Mouse (Mus musculus) forebrain, embryonic 16.5 days (tissue): ENCODE results near the gene Tunar. TPM values are rescaled to one million over a fixed set of nuclear protein-coding genes. Genes with fewer than 3 reads are reported as not detected.

Experiments used
- ATAC-seq: fragments of 200-750 bp; cut with Nextera tagmentation; 2 replicates; pipeline ENCODE4 v1.8.0; 2017; ENCODE audit warnings: mild to moderate bottlenecking, moderate library complexity
- H3K27ac ChIP-seq: fragments of 300-500 bp; sonication (generic); 2 replicates; pipeline ENCODE4 v1.5.1; 2014; ENCODE audit warnings: low read length, control low read depth
- H3K27me3 ChIP-seq: fragments of 300-500 bp; sonication (generic); replicated peaks from 2 replicates; pipeline ENCODE4 v1.6.1; 2014; ENCODE audit warnings: low read length; ENCODE audit not compliant: control insufficient read depth, insufficient read depth
- H3K36me3 ChIP-seq: fragments of 300-500 bp; sonication (generic); 2 replicates; pipeline ENCODE4 v1.6.1; 2014; ENCODE audit not compliant: control insufficient read depth, insufficient read depth
- H3K4me1 ChIP-seq: fragments of 300-500 bp; sonication (generic); replicated peaks from 2 replicates; pipeline ENCODE4 v1.6.1; 2014; ENCODE audit warnings: low read length; ENCODE audit not compliant: control insufficient read depth, insufficient read depth
- H3K4me2 ChIP-seq: fragments of 300-500 bp; sonication (generic); 2 replicates; pipeline ENCODE4 v1.6.1; 2014; ENCODE audit warnings: mild to moderate bottlenecking, low read length, control low read depth
- H3K4me3 ChIP-seq: fragments of 300-500 bp; sonication (generic); replicated peaks from 2 replicates; pipeline ENCODE4 v1.5.1; 2014; ENCODE audit warnings: mild to moderate bottlenecking, low read length, control low read depth
- H3K9ac ChIP-seq: fragments of 300-500 bp; sonication (generic); replicated peaks from 2 replicates; pipeline ENCODE4 v1.6.1; 2014; ENCODE audit warnings: low read depth, low read length, control low read depth
- H3K9me3 ChIP-seq: fragments of 300-500 bp; sonication (generic); 2 replicates; pipeline ENCODE4 v1.6.1; 2016; ENCODE audit warnings: low read length; ENCODE audit not compliant: control insufficient read depth
- WGBS: fragments of 180-500 bp; shearing (Covaris S2); extraction: QIAGEN DNeasy Blood & Tissue Kit; methylation state at CpG from one replicate; pipeline ENCODE4 v1.1.7; 2014; 5-methylcytosine and 5-hydroxymethylcytosine counted together
- polyA plus RNA-seq: library from polyadenylated mRNA; unstranded; fragments of >200 nt; fragmentation: Nextera tagmentation; extraction: Ambion mirVana; gene quantifications from 2 replicates; pipeline ENCODE4 v1.2.1, GENCODE M21; 2015

Tunar gene
- polyA plus RNA-seq, result 5.3 and 9.0 TPM in 2 replicates

- no peak within 1 kb of the TSS for H3K4me3 ChIP-seq
- H3K27ac ChIP-seq, result no peak within 1 kb of the TSS
- 94% methylated on average over 2 of the region's 2 CpGs for WGBS
- ATAC-seq, result no peak
- no peaks in the 10 kb centered on the region for H3K9me3 ChIP-seq
- H3K36me3 ChIP-seq, result no peaks in the 10 kb centered on the region
- H3K27me3 ChIP-seq, result peaks cover 2% of the 10 kb centered on the region; the same call in 1 of the 2 replicates
- H3K4me2 ChIP-seq, result no peak within 1 kb of the TSS
- H3K4me1 ChIP-seq, result peaks cover 27% of the 10 kb centered on the region
- no peak within 1 kb of the TSS for H3K9ac ChIP-seq
Measured at GRCm38 (mm10) chr12:105333570-105333969, at the start of gene Tunar. Gene Tunar, plus strand, starts transcription at chr12:105333870.

DNA sequence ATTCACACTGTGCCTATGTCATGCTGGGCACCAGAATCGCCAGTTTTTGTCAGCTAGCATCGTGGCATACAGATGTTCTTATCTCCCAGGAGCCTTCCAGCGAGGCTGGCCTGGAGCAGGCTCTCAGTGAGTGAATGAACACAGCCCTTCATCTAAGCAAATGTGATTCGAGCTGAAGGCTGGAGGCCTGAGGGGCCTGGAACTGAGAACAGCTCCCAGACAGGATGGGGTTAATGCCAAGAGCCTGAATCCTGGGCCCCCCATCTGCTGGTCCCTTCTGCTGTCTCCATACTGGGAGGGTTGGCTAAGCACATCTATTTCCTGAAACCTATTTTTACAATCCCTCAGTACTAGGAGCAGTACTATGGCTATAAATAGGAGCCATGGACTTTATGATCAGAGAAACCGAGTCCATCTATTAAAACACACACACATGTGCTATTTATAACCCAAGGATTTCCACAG is 21.1 kb upstream of the Tunar start:
- Histone ChIP-seq H3K4me1 (no peaks in the 10 kb centered on the region), H3K4me3 (no peak overlapping the region), H3K27ac (no peak overlapping the region), H3K27me3 (no peaks in the 10 kb centered on the region), H3K4me2 (no peak overlapping the region), H3K9ac (no peak overlapping the region), H3K9me3 (no peaks in the 10 kb centered on the region), H3K36me3 (no peaks in the 10 kb centered on the region)
- WGBS, result 72% methylated on average over 5 of the region's 5 CpGs
- no peak for ATAC-seq

- WGBS, result 91% methylated on average over 1 of the region's 1 CpGs
- Histone ChIP-seq H3K4me3 (no peak overlapping the region), H3K27ac (no peak overlapping the region), H3K36me3 (no peaks in the 10 kb centered on the region), H3K4me2 (no peak overlapping the region), H3K27me3 (no peaks in the 10 kb centered on the region), H3K4me1 (no peaks in the 10 kb centered on the region), H3K9me3 (no peaks in the 10 kb centered on the region), H3K9ac (no peak overlapping the region)
- ATAC-seq, result no peak
Measured at GRCm38 (mm10) chr12:105314328-105314727, 19.3 kb upstream of the Tunar start.

- no peak for ATAC-seq
- 26% methylated on average over 6 of the region's 6 CpGs for WGBS
Measured at GRCm38 (mm10) chr12:105322160-105322559, 11.5 kb upstream of the Tunar start.

GRCm38 (mm10) chr12:105327051-105327450 is 6.6 kb upstream of the Tunar start:
- Histone ChIP-seq H3K9me3 (no peaks in the 10 kb centered on the region), H3K4me3 (no peak overlapping the region), H3K9ac (no peak overlapping the region), H3K4me2 (no peak overlapping the region), H3K4me1 (peaks cover 12% of the 10 kb centered on the region), H3K27me3 (no peaks in the 10 kb centered on the region; the same call in 1 of the 2 replicates), H3K36me3 (no peaks in the 10 kb centered on the region), H3K27ac (no peak overlapping the region)
- ATAC-seq, result no peak
- WGBS, result 72% methylated on average over 5 of the region's 5 CpGs

More at GRCm38 (mm10) chr12:105322160-105322559, 11.5 kb upstream of the Tunar start:
- H3K27me3 ChIP-seq, result no peaks in the 10 kb centered on the region
- no peak overlapping the region for H3K4me3 ChIP-seq
- no peaks in the 10 kb centered on the region for H3K36me3 ChIP-seq
- H3K9ac ChIP-seq, result no peak overlapping the region
- no peak overlapping the region for H3K27ac ChIP-seq
- H3K9me3 ChIP-seq, result no peaks in the 10 kb centered on the region
- H3K4me2 ChIP-seq, result no peak overlapping the region
- H3K4me1 ChIP-seq, result no peaks in the 10 kb centered on the region

- Histone ChIP-seq H3K27me3 (no peaks in the 10 kb centered on the region; the same call in 1 of the 2 replicates), H3K4me3 (no peak overlapping the region), H3K27ac (no peak overlapping the region; the same call in 1 of the 2 replicates), H3K9ac (no peak overlapping the region), H3K4me1 (peaks cover 12% of the 10 kb centered on the region), H3K9me3 (no peaks in the 10 kb centered on the region), H3K4me2 (no peak overlapping the region), H3K36me3 (no peaks in the 10 kb centered on the region)
- 36% methylated on average over 11 of the region's 11 CpGs for WGBS
- peak; percentile 88 for ATAC-seq
Measured at GRCm38 (mm10) chr12:105328396-105328795, 5.3 kb upstream of the Tunar start.

DNA sequence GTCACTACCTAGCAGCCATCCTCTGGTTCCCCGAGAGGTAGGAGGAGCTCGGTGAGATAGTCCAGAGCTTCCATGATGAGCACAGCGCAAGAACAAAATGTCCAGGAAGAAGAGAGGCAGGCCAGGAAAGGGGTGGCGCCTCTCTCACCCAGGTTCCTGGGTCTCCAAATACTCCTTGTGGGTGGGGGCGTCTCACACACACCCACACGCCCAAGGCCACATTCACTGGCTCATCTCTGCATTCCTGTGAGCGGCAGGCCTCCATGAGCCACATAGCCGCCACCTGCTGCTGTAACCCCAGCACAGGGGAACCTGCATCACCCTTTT is 2.4 kb downstream of the Tunar start:
- Histone ChIP-seq H3K27ac (peak overlapping the region; percentile 71), H3K4me3 (peak overlapping the region; percentile 63), H3K4me2 (peak overlapping the region; percentile 91), H3K27me3 (peaks cover 4% of the 10 kb centered on the region; the same call in 1 of the 2 replicates), H3K4me1 (peaks cover 19% of the 10 kb centered on the region), H3K9me3 (no peaks in the 10 kb centered on the region), H3K36me3 (no peaks in the 10 kb centered on the region), H3K9ac (peak overlapping the region; percentile 71)
- no peak for ATAC-seq
- 6% methylated on average over 8 of the region's 8 CpGs for WGBS

DNA sequence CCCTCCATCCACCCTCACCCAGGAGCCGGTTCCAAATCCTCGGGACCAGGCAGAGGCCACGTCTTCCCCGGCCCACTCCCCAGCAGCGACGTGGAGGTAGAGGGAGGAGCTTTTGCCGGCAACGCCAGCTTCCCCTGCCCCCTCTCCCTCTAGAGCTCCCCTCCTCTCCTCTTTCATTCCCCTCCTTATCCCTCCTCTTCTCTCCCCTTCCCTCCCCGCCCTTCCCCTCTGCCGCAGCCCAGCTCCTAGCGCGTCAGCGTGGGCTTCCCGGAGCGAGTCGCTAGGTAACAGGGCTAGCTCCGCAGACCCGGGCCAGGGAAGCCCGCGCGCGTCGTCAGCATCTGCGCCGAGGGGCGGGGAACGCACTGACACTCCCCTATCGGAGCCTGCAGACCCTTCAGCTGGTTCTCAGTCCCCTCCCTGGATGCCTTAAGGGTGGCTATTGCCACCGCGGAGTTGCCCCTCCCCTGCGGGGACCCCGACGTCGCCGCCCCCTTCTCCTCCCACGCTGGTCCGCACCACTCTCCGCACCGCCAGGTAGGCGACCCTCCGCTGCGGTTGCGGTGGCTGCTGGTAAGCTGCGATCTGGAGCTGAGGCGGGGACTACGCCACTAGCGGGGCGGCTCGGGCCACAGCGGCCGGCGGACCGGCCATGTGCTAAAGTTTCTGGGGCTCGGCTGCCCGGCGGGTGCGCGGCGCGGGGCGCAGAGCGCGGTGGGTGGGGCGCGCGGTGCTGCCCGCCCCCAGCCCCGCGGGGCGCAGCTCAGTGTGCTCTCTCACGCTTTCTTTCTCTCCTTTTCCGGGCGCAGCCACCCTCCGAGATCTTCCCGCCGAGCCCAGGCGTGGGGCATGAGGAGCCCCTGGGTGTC is 3.0 kb downstream of the Tunar start:
- peak; percentile 95 for ATAC-seq
- Histone ChIP-seq H3K27me3 (peaks cover 4% of the 10 kb centered on the region; the same call in 1 of the 2 replicates), H3K4me1 (peaks cover 19% of the 10 kb centered on the region), H3K27ac (peak overlapping the region; percentile 71), H3K4me3 (peak overlapping the region; percentile 63), H3K9me3 (no peaks in the 10 kb centered on the region), H3K36me3 (no peaks in the 10 kb centered on the region), H3K4me2 (peak overlapping the region; percentile 91), H3K9ac (peak overlapping the region; percentile 71)
- whole genome bisulfite sequencing, result under 1% methylated on average over 76 of the region's 77 CpGs

DNA sequence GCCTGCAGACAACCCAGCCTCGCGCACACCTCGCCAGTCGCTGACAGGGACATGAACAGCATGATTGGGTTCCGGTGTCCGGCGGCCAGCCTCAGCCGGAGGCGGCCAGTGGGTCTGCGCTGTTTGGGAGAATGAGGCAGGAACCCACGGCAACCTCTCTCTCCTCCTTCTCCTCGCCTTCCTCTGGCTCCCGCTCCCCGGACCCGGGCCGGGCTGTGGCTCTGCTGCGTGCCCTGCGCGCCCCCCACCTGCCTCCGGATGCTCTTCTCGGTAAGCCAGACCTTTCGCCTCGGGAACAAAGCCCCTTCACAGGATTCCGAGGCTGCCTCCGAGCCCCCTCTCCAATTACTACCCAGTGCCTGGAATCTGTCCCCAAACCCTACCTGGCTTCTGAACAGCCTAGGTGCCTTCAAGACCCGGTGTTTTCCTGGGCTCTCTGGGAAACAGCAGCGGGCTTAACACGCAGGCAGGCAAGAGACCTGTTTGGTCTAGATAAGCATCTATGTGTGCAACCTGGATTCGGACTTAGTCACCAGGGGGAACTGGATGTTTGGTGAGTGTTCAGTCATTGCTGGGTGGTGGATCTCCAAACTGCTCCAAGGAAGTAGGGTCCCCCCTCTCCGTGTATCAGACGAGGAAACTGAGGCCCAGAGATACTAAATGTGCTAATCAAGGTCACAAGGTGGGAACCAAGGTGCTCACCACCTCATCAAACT is 3.8 kb downstream of the Tunar start:
- peaks cover 4% of the 10 kb centered on the region; the same call in 1 of the 2 replicates for H3K27me3 ChIP-seq
- peak overlapping the region; percentile 91 for H3K4me2 ChIP-seq
- WGBS, result 3% methylated on average over 31 of the region's 31 CpGs
- ATAC-seq, result 0 out of 2 replicates have a peak, but pooled peaks have one; percentile 0
- H3K4me3 ChIP-seq, result peak overlapping the region; percentile 63
- H3K4me1 ChIP-seq, result peaks cover 19% of the 10 kb centered on the region
- H3K27ac ChIP-seq, result 0 out of 2 replicates have a peak overlapping the region, but pooled peaks have one; percentile 29
- peak overlapping the region; percentile 71 for H3K9ac ChIP-seq
- H3K9me3 ChIP-seq, result no peaks in the 10 kb centered on the region
- no peaks in the 10 kb centered on the region for H3K36me3 ChIP-seq
